Mouse (Mus musculus) lung, adult 2 months (tissue): Measurements from ENCODE around the gene Gm11084.

Experiments
- CTCF ChIP-seq: fragments of 200-500 bp; IDR thresholded peaks from 2 replicates; pipeline ENCODE4 v1.5.1; 2011; ENCODE audit warnings: mild to moderate bottlenecking, low read length, control low read depth; ENCODE audit not compliant: insufficient read depth
- POLR2A ChIP-seq: fragments of 200-500 bp; IDR thresholded peaks from 2 replicates; pipeline ENCODE4 v1.6.1; 2011; ENCODE audit warnings: low read depth, mild to moderate bottlenecking, control low read depth, low read length, borderline replicate concordance; ENCODE audit errors: extremely low read depth

GRCm38 (mm10) chr2:73002451-73002850, 15.9 kb upstream of the Gm11084 start:
- TF ChIP-seq POLR2A (no peak), CTCF (no peak)
